Mouse (Mus musculus): ENCODE data around the gene Gm47189. TPM values are rescaled to one million over a fixed set of nuclear protein-coding genes. Genes with fewer than 3 reads are reported as not detected.

The Gm47189 gene
- polyA plus RNA-seq (2012; rRNA removed) = not detected in 2 replicates

GRCm38 (mm10) chr14:41772341-41772740 is at the start of gene Gm47189:
Gene Gm47189 (minus strand): TSS chr14:41772441.

DNA sequence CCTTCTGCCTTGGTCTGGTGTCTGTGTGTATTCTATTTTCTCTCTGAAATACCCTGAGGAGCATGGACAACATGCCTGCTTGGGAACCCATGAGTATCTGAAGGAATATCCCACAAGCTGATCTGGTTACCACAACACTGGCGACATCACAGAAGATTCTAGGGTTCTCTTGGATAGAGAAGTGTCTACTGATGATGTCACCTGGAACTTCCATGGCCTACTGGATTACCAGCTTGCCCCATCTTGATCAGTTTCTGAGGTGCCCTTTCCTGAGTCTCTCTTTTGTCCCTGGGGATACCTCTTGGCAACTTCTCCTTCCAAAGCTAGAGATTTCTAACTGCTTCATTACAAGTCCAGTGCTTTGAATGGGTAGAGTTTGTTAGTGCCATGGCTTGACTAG is 21.7 kb downstream of the Gm47189 start, which contains the start of gene Gm7929:
TSS of gene Gm7929 (minus strand) at position 101 of the 400 bp plus-strand sequence.

Other genes with a start within 250 kb of the Gm47189 start
- gene Gm7970, start 216.9 kb downstream of the Gm47189 start, polyA plus RNA-seq (2012; rRNA removed) = not detected in 2 replicates
- gene 1700049E17Rik2, start 199.2 kb downstream of the Gm47189 start, polyA plus RNA-seq (2012; rRNA removed) = not detected in 2 replicates
- not detected in 2 replicates for gene Gm3072, start 147.8 kb downstream of the Gm47189 start, polyA plus RNA-seq (2012; rRNA removed)
- gene Gm3676, start 126.0 kb downstream of the Gm47189 start, polyA plus RNA-seq (2012; rRNA removed) = not detected in 2 replicates
- not detected in 2 replicates for gene Gm8068, start 70.6 kb downstream of the Gm47189 start, polyA plus RNA-seq (2012; rRNA removed)
- not detected in 2 replicates for gene Gm7929, start 21.8 kb downstream of the Gm47189 start, polyA plus RNA-seq (2012; rRNA removed)
- not detected in 2 replicates for gene Gm7980, start 134.8 kb upstream of the Gm47189 start, polyA plus RNA-seq (2012; rRNA removed)
- gene 1700049E17Rik1, start 152.5 kb upstream of the Gm47189 start, polyA plus RNA-seq (2012; rRNA removed) = not detected in 2 replicates
- not detected in 2 replicates for gene 1700024B05Rik, start 171.6 kb upstream of the Gm47189 start, polyA plus RNA-seq (2012; rRNA removed)
- not detected in 2 replicates for gene Gm6401, start 195.5 kb upstream of the Gm47189 start, polyA plus RNA-seq (2012; rRNA removed)
- not detected in 2 replicates for gene Gm3543, start 210.9 kb upstream of the Gm47189 start, polyA plus RNA-seq (2012; rRNA removed)